Mouse (Mus musculus): ENCODE results near the gene Cand1. TPM values are rescaled to one million over a fixed set of nuclear protein-coding genes. Genes with fewer than 3 reads are reported as not detected.

The Cand1 gene
- 48.5 and 49.4 TPM in 2 replicates for polyA plus RNA-seq (2015; fragmentation: Nextera tagmentation; extraction: Ambion mirVana)

DNA sequence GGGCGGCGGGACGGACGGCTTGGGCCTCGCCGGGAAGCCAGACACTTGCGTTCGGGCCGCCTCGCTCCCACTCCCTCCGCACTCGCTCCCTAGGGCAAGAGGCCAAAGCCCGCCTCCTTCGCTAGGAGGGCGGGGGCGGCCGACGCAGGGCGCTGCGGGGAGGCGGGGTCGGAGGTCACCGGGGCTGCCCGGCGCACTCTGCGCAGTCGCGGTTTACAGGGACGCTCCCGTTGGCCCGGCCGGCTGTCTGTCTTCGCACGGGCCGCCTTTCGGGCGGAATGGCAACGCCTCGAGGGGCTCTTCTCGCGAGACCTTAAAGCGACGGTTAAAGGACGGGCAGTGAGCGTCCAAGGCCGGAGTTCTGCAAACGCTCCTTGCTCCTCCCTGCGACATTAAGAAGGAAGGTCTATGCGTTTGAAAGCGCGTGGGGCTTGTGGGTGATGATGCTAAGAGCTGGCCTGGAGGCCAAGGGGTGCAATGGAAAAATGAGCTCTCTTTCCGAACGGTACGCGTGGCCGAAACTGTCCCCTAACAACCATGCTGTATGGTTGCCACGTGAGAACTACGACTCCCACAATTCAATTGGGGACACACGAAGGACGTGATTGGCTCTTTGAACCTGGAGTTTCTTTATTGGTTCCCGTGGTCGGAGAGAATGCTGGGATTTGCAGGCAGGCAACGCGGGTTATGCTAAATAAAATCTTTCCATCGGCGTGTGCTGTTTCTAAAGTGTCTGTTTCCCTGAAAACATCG lies at the start of gene Cand1:
Gene Cand1 (minus strand): TSS at position 87 of the 753 bp plus-strand sequence.
- Histone ChIP-seq H3K9me3 (ENCODE audit: control insufficient read depth, low read length) (no peaks in the 10 kb centered on the region), H3K27me3 (replicated peaks; ENCODE audit: control insufficient read depth, insufficient read depth, low read length) (no peaks in the 10 kb centered on the region), H3K27ac (ENCODE audit: low read length) (peak within 1 kb of the TSS; percentile 95), H3K4me1 (replicated peaks; ENCODE audit: control insufficient read depth, insufficient read depth, low read length) (peaks cover 19% of the 10 kb centered on the region), H3K4me3 (replicated peaks; ENCODE audit: low read length) (peak within 1 kb of the TSS; percentile 94), H3K9ac (replicated peaks; ENCODE audit: low read depth, low read length) (peak within 1 kb of the TSS; percentile 96), H3K36me3 (ENCODE audit: control insufficient read depth, insufficient read depth) (peaks cover 8% of the 10 kb centered on the region), H3K4me2 (ENCODE audit: low read length) (peak within 1 kb of the TSS; percentile 72)
- ATAC-seq = peak; percentile 99
- WGBS = under 1% methylated on average over 67 of the region's 67 CpGs

DNA sequence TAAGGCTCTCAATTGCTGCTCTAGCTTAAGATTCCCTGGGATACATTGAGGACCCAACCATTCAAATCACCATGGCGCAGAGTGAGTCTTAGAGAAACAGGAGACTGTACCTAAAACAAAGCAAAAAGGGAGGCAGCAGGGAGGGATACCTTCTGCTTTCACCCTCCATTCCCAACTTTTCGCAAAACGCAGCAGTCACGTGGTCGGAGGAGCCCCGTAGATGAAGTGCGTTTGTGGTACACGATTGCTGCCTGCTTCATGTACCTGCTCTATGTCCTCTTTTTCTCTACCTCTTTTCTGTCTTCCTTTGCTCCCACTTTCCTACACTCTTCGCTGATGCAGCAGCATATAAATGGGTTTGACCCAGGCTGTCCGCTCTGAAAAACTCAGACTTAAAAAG lies 39.0 kb upstream of the Cand1 start:
- no peaks in the 10 kb centered on the region for H3K9me3 ChIP-seq (ENCODE audit: control insufficient read depth, low read length)
- no peak overlapping the region for H3K4me3 ChIP-seq (replicated peaks; ENCODE audit: low read length)
- no peaks in the 10 kb centered on the region for H3K36me3 ChIP-seq (ENCODE audit: control insufficient read depth, insufficient read depth)
- no peaks in the 10 kb centered on the region for H3K27me3 ChIP-seq (replicated peaks; ENCODE audit: control insufficient read depth, insufficient read depth, low read length)
- H3K4me2 ChIP-seq (ENCODE audit: low read length) = no peak overlapping the region
- ATAC-seq = no peak
- H3K4me1 ChIP-seq (replicated peaks; ENCODE audit: control insufficient read depth, insufficient read depth, low read length) = no peaks in the 10 kb centered on the region
- H3K9ac ChIP-seq (replicated peaks; ENCODE audit: low read depth, low read length) = no peak overlapping the region
- H3K27ac ChIP-seq (ENCODE audit: low read length) = no peak overlapping the region
- WGBS = 92% methylated on average over 10 of the region's 10 CpGs

DNA sequence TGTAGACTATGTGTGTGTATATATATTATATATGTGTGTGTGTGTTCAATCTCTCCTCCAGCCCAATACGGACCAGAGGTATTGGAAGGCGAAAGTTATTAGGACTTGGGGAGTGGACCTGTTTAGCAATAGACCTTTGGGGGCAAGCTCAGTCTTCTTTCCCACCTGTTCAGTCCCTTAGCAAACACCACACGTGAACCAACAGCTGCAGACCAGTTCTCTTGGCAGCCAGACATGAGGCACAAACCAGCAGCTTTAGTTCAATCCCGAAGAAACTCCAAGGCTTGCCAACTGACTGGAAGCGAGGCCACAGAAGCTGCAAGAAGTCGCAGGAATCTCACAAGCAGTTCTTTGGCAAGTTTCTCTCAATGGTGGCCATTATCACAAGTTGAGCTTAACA lies 34.5 kb upstream of the Cand1 start:
- H3K36me3 ChIP-seq (ENCODE audit: control insufficient read depth, insufficient read depth) = no peaks in the 10 kb centered on the region
- WGBS = 93% methylated on average over 6 of the region's 6 CpGs
- no peaks in the 10 kb centered on the region for H3K4me1 ChIP-seq (replicated peaks; ENCODE audit: control insufficient read depth, insufficient read depth, low read length)
- no peak overlapping the region for H3K9ac ChIP-seq (replicated peaks; ENCODE audit: low read depth, low read length)
- H3K4me2 ChIP-seq (ENCODE audit: low read length) = no peak overlapping the region
- no peak for ATAC-seq
- H3K27ac ChIP-seq (ENCODE audit: low read length) = no peak overlapping the region
- no peak overlapping the region for H3K4me3 ChIP-seq (replicated peaks; ENCODE audit: low read length)
- no peaks in the 10 kb centered on the region for H3K9me3 ChIP-seq (ENCODE audit: control insufficient read depth, low read length)
- no peaks in the 10 kb centered on the region for H3K27me3 ChIP-seq (replicated peaks; ENCODE audit: control insufficient read depth, insufficient read depth, low read length)

DNA sequence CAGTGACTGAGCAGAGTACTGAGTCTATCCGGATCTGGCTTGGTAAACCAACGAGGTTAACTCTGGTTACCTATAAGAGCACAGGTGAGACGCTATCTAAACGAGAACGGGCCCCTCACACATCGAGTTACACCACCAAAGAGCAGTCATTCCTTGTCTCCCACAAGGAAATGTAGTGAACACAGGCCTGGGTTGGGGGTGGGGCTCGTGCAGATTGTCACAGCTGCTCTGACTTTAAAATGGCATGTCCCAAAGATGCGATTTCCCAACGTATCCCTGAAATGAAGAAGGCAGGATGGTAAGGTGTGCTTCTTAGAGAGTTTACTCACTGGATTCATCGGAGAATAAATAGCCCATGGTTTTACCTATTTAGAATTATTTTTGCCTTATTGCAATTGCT lies 32.7 kb upstream of the Cand1 start:
- 85% methylated on average over 10 of the region's 10 CpGs for WGBS
- H3K9me3 ChIP-seq (ENCODE audit: control insufficient read depth, low read length) = no peaks in the 10 kb centered on the region
- no peak overlapping the region for H3K4me3 ChIP-seq (replicated peaks; ENCODE audit: low read length)
- no peak overlapping the region for H3K4me2 ChIP-seq (ENCODE audit: low read length)
- H3K36me3 ChIP-seq (ENCODE audit: control insufficient read depth, insufficient read depth) = no peaks in the 10 kb centered on the region
- no peaks in the 10 kb centered on the region for H3K27me3 ChIP-seq (replicated peaks; ENCODE audit: control insufficient read depth, insufficient read depth, low read length)
- H3K9ac ChIP-seq (replicated peaks; ENCODE audit: low read depth, low read length) = no peak overlapping the region
- ATAC-seq = no peak
- H3K4me1 ChIP-seq (replicated peaks; ENCODE audit: control insufficient read depth, insufficient read depth, low read length) = no peaks in the 10 kb centered on the region
- H3K27ac ChIP-seq (ENCODE audit: low read length) = no peak overlapping the region

DNA sequence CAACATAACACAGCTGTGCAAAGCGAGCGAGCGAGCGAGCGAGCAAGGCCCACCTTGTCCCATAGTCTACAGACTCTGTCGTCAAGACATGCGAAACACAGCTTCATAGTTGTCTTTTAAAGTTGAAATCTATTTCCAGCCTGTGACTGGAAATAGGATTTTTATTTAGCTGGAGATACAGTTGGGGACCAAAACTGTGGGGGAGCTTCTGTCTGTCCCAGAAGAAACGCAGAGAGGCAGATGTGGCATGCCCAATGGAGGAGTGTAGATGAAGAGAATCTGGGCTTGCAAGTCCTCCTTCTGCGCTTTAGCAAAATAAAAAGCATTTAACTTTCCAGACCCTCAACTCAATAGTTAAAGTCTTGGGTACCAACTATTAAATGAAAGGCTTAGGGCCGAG lies 32.1 kb upstream of the Cand1 start:
- Histone ChIP-seq H3K4me2 (ENCODE audit: low read length) (no peak overlapping the region), H3K4me3 (replicated peaks; ENCODE audit: low read length) (no peak overlapping the region), H3K4me1 (replicated peaks; ENCODE audit: control insufficient read depth, insufficient read depth, low read length) (no peaks in the 10 kb centered on the region), H3K9me3 (ENCODE audit: control insufficient read depth, low read length) (no peaks in the 10 kb centered on the region), H3K27ac (ENCODE audit: low read length) (no peak overlapping the region), H3K36me3 (ENCODE audit: control insufficient read depth, insufficient read depth) (no peaks in the 10 kb centered on the region), H3K27me3 (replicated peaks; ENCODE audit: control insufficient read depth, insufficient read depth, low read length) (no peaks in the 10 kb centered on the region), H3K9ac (replicated peaks; ENCODE audit: low read depth, low read length) (no peak overlapping the region)
- WGBS = 92% methylated on average over 10 of the region's 10 CpGs
- no peak for ATAC-seq

DNA sequence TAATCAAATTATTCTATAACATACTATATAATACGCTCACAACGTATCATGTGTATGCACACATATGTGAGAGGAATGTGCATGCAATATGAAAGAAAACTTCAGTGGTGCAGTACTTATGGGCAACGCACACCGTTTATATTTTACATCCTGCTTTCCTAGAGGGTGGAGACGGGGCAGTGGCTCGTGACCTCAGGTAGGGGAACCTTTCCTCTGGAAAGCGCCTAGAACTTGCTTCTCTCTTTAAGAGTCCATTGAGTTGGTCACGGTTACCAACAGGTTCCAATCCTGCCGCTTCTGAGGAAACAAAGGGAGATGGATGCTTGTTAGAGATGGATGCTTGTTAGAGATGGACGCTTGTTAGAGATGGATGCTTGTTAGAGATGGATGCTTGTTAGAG lies 31.2 kb upstream of the Cand1 start:
- WGBS = 85% methylated on average over 10 of the region's 10 CpGs
- H3K4me1 ChIP-seq (replicated peaks; ENCODE audit: control insufficient read depth, insufficient read depth, low read length) = no peaks in the 10 kb centered on the region

DNA sequence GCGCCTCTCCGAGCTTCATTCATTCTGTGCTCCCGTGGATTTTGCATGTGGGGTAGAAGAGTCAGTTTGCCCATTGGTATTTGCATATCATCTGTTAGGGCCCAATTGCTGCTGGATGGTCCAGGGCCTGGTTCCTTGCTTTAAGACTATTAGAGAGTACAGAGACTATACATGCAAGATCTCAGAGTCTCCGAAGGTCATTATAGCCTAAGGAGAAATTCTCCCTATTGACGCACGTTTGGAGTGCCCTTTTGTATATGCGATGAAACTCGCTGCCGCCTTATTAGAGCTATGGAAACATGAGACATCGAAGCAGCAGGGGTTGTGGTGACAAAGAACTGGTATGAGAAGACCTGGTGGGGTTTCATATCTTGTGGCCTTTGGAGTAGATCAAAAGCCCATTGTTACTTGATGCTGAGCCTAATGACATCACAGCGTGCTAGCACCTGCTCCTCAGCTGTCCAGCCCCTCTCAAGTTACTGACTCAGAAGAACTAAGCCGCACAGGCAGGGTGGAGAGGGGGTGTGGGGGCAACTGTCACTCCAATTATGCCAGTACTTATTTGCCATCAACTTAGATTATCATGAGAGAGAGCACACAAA lies 30.6 kb upstream of the Cand1 start:
- H3K9me3 ChIP-seq (ENCODE audit: control insufficient read depth, low read length) = no peaks in the 10 kb centered on the region
- H3K4me1 ChIP-seq (replicated peaks; ENCODE audit: control insufficient read depth, insufficient read depth, low read length) = no peaks in the 10 kb centered on the region
- no peak overlapping the region for H3K9ac ChIP-seq (replicated peaks; ENCODE audit: low read depth, low read length)
- H3K4me2 ChIP-seq (ENCODE audit: low read length) = no peak overlapping the region
- H3K27me3 ChIP-seq (replicated peaks; ENCODE audit: control insufficient read depth, insufficient read depth, low read length) = no peaks in the 10 kb centered on the region
- no peak overlapping the region for H3K27ac ChIP-seq (ENCODE audit: low read length)
- H3K4me3 ChIP-seq (replicated peaks; ENCODE audit: low read length) = no peak overlapping the region
- WGBS = 12% methylated on average over 12 of the region's 12 CpGs
- ATAC-seq = no peak
- H3K36me3 ChIP-seq (ENCODE audit: control insufficient read depth, insufficient read depth) = no peaks in the 10 kb centered on the region

More for the DNA sequence above, 31.2 kb upstream of the Cand1 start:
- H3K27me3 ChIP-seq (replicated peaks; ENCODE audit: control insufficient read depth, insufficient read depth, low read length) = no peaks in the 10 kb centered on the region
- ATAC-seq = no peak
- no peak overlapping the region for H3K4me2 ChIP-seq (ENCODE audit: low read length)
- H3K9me3 ChIP-seq (ENCODE audit: control insufficient read depth, low read length) = no peaks in the 10 kb centered on the region
- no peak overlapping the region for H3K4me3 ChIP-seq (replicated peaks; ENCODE audit: low read length)
- H3K36me3 ChIP-seq (ENCODE audit: control insufficient read depth, insufficient read depth) = no peaks in the 10 kb centered on the region
- H3K27ac ChIP-seq (ENCODE audit: low read length) = no peak overlapping the region
- H3K9ac ChIP-seq (replicated peaks; ENCODE audit: low read depth, low read length) = no peak overlapping the region

DNA sequence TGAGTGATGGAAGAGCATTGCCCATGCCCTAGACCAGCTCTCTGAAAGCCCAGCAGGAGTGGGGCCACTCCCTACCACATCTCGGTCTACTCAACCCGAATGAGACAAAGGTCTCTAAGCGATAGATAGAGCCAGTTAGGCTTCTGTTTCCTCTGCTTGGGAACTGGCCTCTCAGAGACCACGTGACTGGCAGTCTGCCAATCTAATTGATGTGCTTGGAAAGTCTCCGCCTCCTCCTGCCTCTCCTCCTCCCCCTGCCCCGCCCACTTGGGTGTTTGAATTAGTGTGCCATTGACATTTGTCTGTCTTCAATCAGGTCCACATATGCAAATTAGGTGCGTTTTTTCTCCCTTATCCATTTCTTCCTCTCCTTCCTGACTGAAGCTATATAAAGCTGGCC lies 24.9 kb upstream of the Cand1 start:
- H3K36me3 ChIP-seq (ENCODE audit: control insufficient read depth, insufficient read depth) = no peaks in the 10 kb centered on the region
- H3K27ac ChIP-seq (ENCODE audit: low read length) = no peak overlapping the region
- no peak overlapping the region for H3K4me2 ChIP-seq (ENCODE audit: low read length)
- 64% methylated on average over 7 of the region's 7 CpGs for WGBS
- no peaks in the 10 kb centered on the region for H3K4me1 ChIP-seq (replicated peaks; ENCODE audit: control insufficient read depth, insufficient read depth, low read length)
- H3K27me3 ChIP-seq (replicated peaks; ENCODE audit: control insufficient read depth, insufficient read depth, low read length) = no peaks in the 10 kb centered on the region
- no peak overlapping the region for H3K9ac ChIP-seq (replicated peaks; ENCODE audit: low read depth, low read length)
- no peak overlapping the region for H3K4me3 ChIP-seq (replicated peaks; ENCODE audit: low read length)
- ATAC-seq = no peak
- H3K9me3 ChIP-seq (ENCODE audit: control insufficient read depth, low read length) = no peaks in the 10 kb centered on the region; the same call in 1 of the 2 replicates

DNA sequence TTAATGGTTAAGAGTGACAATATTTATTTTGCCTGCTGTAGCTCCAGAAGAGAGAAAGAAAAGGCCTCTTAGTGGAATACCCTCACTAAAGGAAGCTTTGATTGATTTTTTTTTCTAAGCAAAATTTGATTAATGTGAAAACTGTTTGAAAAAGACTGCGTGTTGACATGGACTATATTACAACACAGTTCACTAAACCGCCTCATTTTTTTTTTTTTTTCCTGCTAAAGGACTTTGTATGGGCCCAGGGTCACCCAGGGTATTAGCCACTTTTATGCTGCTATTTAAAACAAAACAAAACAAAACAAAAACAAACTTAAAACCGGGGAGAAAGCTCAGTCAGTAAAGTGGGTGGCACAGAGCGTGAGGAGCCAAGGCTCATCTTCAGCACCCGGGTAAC lies 23.0 kb upstream of the Cand1 start:
- Histone ChIP-seq H3K4me2 (ENCODE audit: low read length) (no peak overlapping the region), H3K9me3 (ENCODE audit: control insufficient read depth, low read length) (no peaks in the 10 kb centered on the region; the same call in 1 of the 2 replicates), H3K4me1 (replicated peaks; ENCODE audit: control insufficient read depth, insufficient read depth, low read length) (no peaks in the 10 kb centered on the region), H3K27ac (ENCODE audit: low read length) (no peak overlapping the region), H3K36me3 (ENCODE audit: control insufficient read depth, insufficient read depth) (no peaks in the 10 kb centered on the region), H3K27me3 (replicated peaks; ENCODE audit: control insufficient read depth, insufficient read depth, low read length) (no peaks in the 10 kb centered on the region), H3K4me3 (replicated peaks; ENCODE audit: low read length) (no peak overlapping the region), H3K9ac (replicated peaks; ENCODE audit: low read depth, low read length) (no peak overlapping the region)
- no peak for ATAC-seq
- WGBS = 88% methylated on average over 5 of the region's 5 CpGs
